Mouse (Mus musculus) kidney, postnatal 0 days (tissue): ENCODE measurements at regions not wholly inside any gene's neighbourhood (a gene's known extent, or its start where the extent isn't known, plus 50 kb on each side); places are given as distances from the start of the nearest gene placed in this dataset.

Source experiments
- ATAC-seq: fragments of 200-750 bp; cut with Nextera tagmentation; replicated peaks from 2 replicates; pipeline ENCODE4 v1.8.0; 2017; ENCODE audit warnings: low read depth, moderate number of reproducible peaks, moderate TSS enrichment, moderate library complexity; ENCODE audit not compliant: low FRiP score
- DNase-seq: peaks from one replicate; pipeline ENCODE4 v3.0.0-alpha.2; 2016; ENCODE audit warnings: low spot score
- H3K27ac ChIP-seq: fragments of 300-500 bp; sonication (generic); 2 replicates; pipeline ENCODE4 v1.5.1; 2014; ENCODE audit warnings: mild to moderate bottlenecking
- H3K27me3 ChIP-seq: fragments of 300-500 bp; sonication (generic); 2 replicates; pipeline ENCODE4 v1.6.1; 2014; ENCODE audit warnings: low read length, mixed read lengths; ENCODE audit not compliant: insufficient read depth
- H3K36me3 ChIP-seq: fragments of 300-500 bp; sonication (generic); 2 replicates; pipeline ENCODE4 v1.6.1; 2014; ENCODE audit warnings: low read length, mixed read lengths; ENCODE audit not compliant: insufficient read depth
- H3K4me1 ChIP-seq: fragments of 300-500 bp; sonication (generic); replicated peaks from 2 replicates; pipeline ENCODE4 v1.6.1; 2014; ENCODE audit warnings: antibody characterized with exemption, low read length, mixed read lengths; ENCODE audit not compliant: insufficient read depth
- H3K4me2 ChIP-seq: fragments of 300-500 bp; sonication (generic); 2 replicates; pipeline ENCODE4 v1.6.1; 2014; ENCODE audit warnings: mild to moderate bottlenecking, low read length, moderate library complexity, mixed read lengths
- H3K4me3 ChIP-seq: fragments of 300-500 bp; sonication (generic); replicated peaks from 2 replicates; pipeline ENCODE4 v1.5.1; 2014; ENCODE audit warnings: low read depth, low read length
- H3K9ac ChIP-seq: fragments of 300-500 bp; sonication (generic); 2 replicates; pipeline ENCODE4 v1.6.1; 2014; ENCODE audit warnings: low read depth, low read length
- H3K9me3 ChIP-seq: fragments of 300-500 bp; sonication (generic); replicated peaks from 2 replicates; pipeline ENCODE4 v1.6.1; 2016; ENCODE audit warnings: low read length, inconsistent platforms, mixed read lengths
- CTCF ChIP-seq: IDR thresholded peaks from 2 replicates; pipeline ENCODE4 v1.5.1; 2016; ENCODE audit warnings: antibody characterized with exemption, low read depth, mild to moderate bottlenecking, moderate library complexity
- WGBS: fragments of 180-500 bp; shearing (Covaris S2); extraction: QIAGEN DNeasy Blood & Tissue Kit; methylation state at CpG from one replicate; pipeline ENCODE4 v1.1.7; 2014; 5-methylcytosine and 5-hydroxymethylcytosine counted together

DNA sequence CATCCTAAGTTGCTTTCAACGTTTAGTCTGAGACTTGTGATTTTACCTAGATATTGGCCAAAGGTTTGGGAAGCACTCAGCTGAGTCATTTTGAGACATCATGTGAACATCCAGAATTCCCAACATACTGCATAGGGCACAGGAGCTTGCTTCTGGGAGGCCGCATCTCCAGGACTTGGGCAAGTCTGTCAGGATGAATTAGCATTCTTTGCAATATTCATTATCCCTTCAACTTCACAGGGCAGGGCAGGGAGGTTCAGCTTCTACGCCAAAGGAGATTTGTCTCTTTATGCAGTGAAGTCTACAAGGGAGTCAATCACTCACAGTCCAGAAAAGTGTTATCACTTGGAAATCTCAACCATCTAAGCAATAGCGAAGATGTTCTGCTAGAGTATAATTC lies 231.7 kb downstream of the Cpe start:
- ATAC-seq: no peak
- H3K27me3 ChIP-seq: no peaks in the 10 kb centered on the region

GRCm38 (mm10) chr8:64456970-64457369 lies 235.9 kb downstream of the Cpe start:
- Histone ChIP-seq H3K27me3 (no peaks in the 10 kb centered on the region), H3K27ac (no peak overlapping the region), H3K9ac (no peak overlapping the region), H3K4me1 (no peaks in the 10 kb centered on the region), H3K9me3 (no peaks in the 10 kb centered on the region), H3K4me2 (no peak overlapping the region), H3K4me3 (no peak overlapping the region), H3K36me3 (no peaks in the 10 kb centered on the region)
- WGBS: 36% methylated on average over 5 of the region's 5 CpGs
- DNase-seq: peak; percentile 44
- no peak for ATAC-seq
- TF ChIP-seq CTCF: no peak

More for the DNA sequence above, 231.7 kb downstream of the Cpe start:
- Histone ChIP-seq H3K4me1 (no peaks in the 10 kb centered on the region), H3K4me3 (no peak overlapping the region), H3K9ac (no peak overlapping the region), H3K9me3 (no peaks in the 10 kb centered on the region), H3K27ac (no peak overlapping the region), H3K4me2 (no peak overlapping the region), H3K36me3 (no peaks in the 10 kb centered on the region)
- TF ChIP-seq CTCF: no peak
- no peak for DNase-seq
- WGBS: 88% methylated on average over 4 of the region's 4 CpGs

DNA sequence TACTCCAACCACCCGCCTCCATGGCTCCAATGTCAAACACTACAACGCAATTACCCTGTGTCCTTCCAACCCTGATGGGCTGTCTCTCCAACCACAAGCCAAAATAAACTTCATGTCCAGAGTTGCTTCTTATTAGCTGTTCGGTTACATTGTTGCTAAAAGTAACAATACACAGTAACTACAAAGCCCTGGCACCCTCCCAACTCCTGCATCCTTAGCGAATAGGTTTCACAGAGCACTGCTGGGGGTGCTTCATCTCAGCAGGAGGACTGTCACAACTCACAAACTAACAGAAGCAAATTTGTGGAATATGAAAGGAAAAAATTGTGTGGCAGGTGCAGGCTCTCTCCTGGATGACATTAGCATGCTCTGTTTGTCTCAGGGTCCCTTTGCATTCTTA lies 238.1 kb downstream of the Cpe start:
- Histone ChIP-seq H3K27ac (no peak overlapping the region), H3K4me1 (no peaks in the 10 kb centered on the region), H3K9ac (no peak overlapping the region), H3K4me2 (no peak overlapping the region), H3K27me3 (no peaks in the 10 kb centered on the region), H3K4me3 (no peak overlapping the region), H3K9me3 (no peaks in the 10 kb centered on the region), H3K36me3 (no peaks in the 10 kb centered on the region)
- WGBS: 73% methylated on average over 4 of the region's 4 CpGs
- DNase-seq: no peak
- TF ChIP-seq CTCF: no peak
- no peak for ATAC-seq

DNA sequence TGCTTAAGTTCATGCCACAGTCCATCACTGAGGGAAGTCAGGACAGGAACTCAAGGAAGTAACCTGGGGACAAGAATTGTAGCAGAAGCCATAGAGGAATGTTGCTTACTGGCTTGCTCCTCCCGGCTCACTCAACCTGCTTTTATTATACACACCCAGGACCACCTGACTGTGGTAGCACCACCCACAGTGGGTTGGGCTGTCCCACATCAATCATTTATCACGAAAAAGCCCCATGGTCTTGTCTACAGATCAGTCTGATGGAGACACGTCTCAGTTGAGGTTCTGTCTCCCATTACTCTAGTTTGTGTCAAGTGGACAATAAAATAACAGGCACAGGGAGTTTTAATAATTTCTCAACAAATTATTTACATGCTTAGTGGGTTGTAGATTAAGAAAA lies 239.3 kb upstream of the Tll1 start:
- Histone ChIP-seq H3K4me1 (no peaks in the 10 kb centered on the region), H3K4me2 (no peak overlapping the region), H3K27me3 (no peaks in the 10 kb centered on the region), H3K4me3 (no peak overlapping the region), H3K9ac (no peak overlapping the region), H3K27ac (no peak overlapping the region), H3K9me3 (no peaks in the 10 kb centered on the region), H3K36me3 (no peaks in the 10 kb centered on the region)
- WGBS: 81% methylated on average over 3 of the region's 3 CpGs
- DNase-seq (no peak), ATAC-seq (no peak)
- no peak for TF ChIP-seq CTCF

GRCm38 (mm10) chr8:64444429-64444828 lies 238.4 kb upstream of the Tll1 start:
- TF ChIP-seq CTCF: no peak
- no peak for ATAC-seq
- DNase-seq: no peak
- H3K4me3 ChIP-seq: no peak overlapping the region
- no peak overlapping the region for H3K4me2 ChIP-seq
- H3K36me3 ChIP-seq: no peaks in the 10 kb centered on the region
- 69% methylated on average over 5 of the region's 5 CpGs for WGBS
- H3K27ac ChIP-seq: no peak overlapping the region
- no peaks in the 10 kb centered on the region for H3K9me3 ChIP-seq
- H3K27me3 ChIP-seq: no peaks in the 10 kb centered on the region
- H3K9ac ChIP-seq: no peak overlapping the region
- H3K4me1 ChIP-seq: no peaks in the 10 kb centered on the region

DNA sequence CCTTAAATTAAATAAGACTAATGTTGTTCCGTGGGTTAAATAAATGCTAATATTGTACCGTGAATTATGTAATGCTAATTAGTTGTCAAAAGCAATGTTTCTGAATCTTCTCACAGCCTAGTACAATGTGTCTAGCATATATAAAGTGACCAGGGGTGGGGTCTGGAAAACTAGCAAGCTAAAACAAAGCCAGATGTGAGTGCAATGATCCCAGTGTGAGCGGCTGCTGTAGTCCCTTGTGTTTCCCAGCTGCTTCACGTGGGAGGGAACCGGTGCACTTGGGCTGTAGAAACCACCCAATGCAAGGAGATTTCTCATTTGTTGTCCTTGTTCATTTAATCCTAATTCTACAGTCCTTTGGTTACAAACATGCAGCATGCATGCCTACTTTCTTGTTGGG lies 232.4 kb upstream of the Tll1 start:
- no peaks in the 10 kb centered on the region for H3K4me1 ChIP-seq
- H3K4me2 ChIP-seq: no peak overlapping the region
- H3K36me3 ChIP-seq: no peaks in the 10 kb centered on the region
- 64% methylated on average over 5 of the region's 5 CpGs for WGBS
- DNase-seq: no peak
- H3K4me3 ChIP-seq: no peak overlapping the region
- no peak overlapping the region for H3K9ac ChIP-seq
- ATAC-seq: no peak
- H3K27ac ChIP-seq: no peak overlapping the region
- H3K27me3 ChIP-seq: no peaks in the 10 kb centered on the region
- no peak for TF ChIP-seq CTCF
- no peaks in the 10 kb centered on the region for H3K9me3 ChIP-seq

DNA sequence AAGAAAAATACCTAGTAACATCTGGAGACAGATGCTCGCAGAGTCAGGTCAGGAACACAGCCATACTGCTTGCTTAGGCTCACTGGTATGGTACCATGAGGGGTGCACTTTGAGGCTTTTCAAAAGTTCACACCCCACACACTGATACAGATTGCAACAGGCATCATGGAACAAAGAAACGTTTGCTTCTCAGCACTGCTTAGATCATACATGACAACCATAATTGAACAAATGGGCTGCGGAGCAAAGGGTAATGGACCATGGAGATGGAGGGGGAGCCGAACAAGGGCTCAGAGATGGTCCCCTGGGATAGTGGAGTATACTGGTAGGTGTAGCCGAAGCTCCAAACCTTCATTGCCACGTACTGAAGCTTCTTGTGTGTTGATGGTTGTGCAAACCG lies 228.6 kb upstream of the Tll1 start:
- Histone ChIP-seq H3K36me3 (no peaks in the 10 kb centered on the region), H3K27ac (no peak overlapping the region), H3K4me2 (no peak overlapping the region), H3K9ac (no peak overlapping the region), H3K4me1 (no peaks in the 10 kb centered on the region), H3K27me3 (no peaks in the 10 kb centered on the region), H3K9me3 (no peaks in the 10 kb centered on the region), H3K4me3 (no peak overlapping the region)
- 67% methylated on average over 7 of the region's 7 CpGs for WGBS
- TF ChIP-seq CTCF: no peak
- DNase-seq (no peak), ATAC-seq (no peak)
